Mouse (Mus musculus) thymus, adult 2 months (tissue): ENCODE results near the gene Gm49601. TPM values are rescaled to one million over a fixed set of nuclear protein-coding genes. Genes with fewer than 3 reads are reported as not detected.

ENCODE experiments used
- DNase-seq: peaks from one replicate; pipeline ENCODE4 v3.0.0; 2021
- H3K27ac ChIP-seq: fragments of 200-500 bp; 2 replicates; pipeline ENCODE4 v1.5.1; 2012; ENCODE audit warnings: low read length, control low read depth; ENCODE audit not compliant: control insufficient read depth, insufficient read depth
- H3K27me3 ChIP-seq: fragments of 200-500 bp; 2 replicates; pipeline ENCODE4 v1.6.1; 2012; ENCODE audit warnings: mild to moderate bottlenecking, low read length, moderate library complexity, mixed read lengths; ENCODE audit not compliant: control insufficient read depth, insufficient read depth
- H3K36me3 ChIP-seq: fragments of 200-500 bp; 2 replicates; pipeline ENCODE4 v1.6.1; 2012; ENCODE audit warnings: mild to moderate bottlenecking, low read length, moderate library complexity; ENCODE audit not compliant: control insufficient read depth, insufficient read depth
- H3K4me1 ChIP-seq: fragments of 200-500 bp; replicated peaks from 2 replicates; pipeline ENCODE4 v1.6.1; 2012; ENCODE audit warnings: low read length; ENCODE audit not compliant: control insufficient read depth, insufficient read depth
- H3K4me3 ChIP-seq: fragments of 200-500 bp; 2 replicates; pipeline ENCODE4 v1.5.1; 2012; ENCODE audit warnings: mild to moderate bottlenecking, low read length, control low read depth, moderate library complexity; ENCODE audit not compliant: control insufficient read depth, insufficient read depth
- CTCF ChIP-seq: fragments of 200-500 bp; IDR thresholded peaks from 2 replicates; pipeline ENCODE4 v1.5.1; 2012; ENCODE audit warnings: mild to moderate bottlenecking, control low read depth, low read length, moderate library complexity, borderline replicate concordance; ENCODE audit not compliant: control insufficient read depth, poor library complexity, insufficient read depth; ENCODE audit errors: extremely low read depth
- POLR2A ChIP-seq: fragments of 200-500 bp; IDR thresholded peaks from 2 replicates; pipeline ENCODE4 v1.6.1; 2012; ENCODE audit warnings: mild to moderate bottlenecking, low read length, control low read depth, moderate library complexity; ENCODE audit not compliant: control insufficient read depth, poor library complexity, insufficient read depth; ENCODE audit errors: extremely low read depth
- WGBS: fragments of 180-500 bp; shearing (Covaris S2); methylation state at CpG from one replicate; pipeline ENCODE4 v1.1.7; 2018; 5-methylcytosine and 5-hydroxymethylcytosine counted together
- polyA plus RNA-seq: library from polyadenylated mRNA; depleted of rRNA; stranded (reverse); fragments of >200 nt; gene quantifications from 2 replicates; pipeline ENCODE4 v1.2.3, GENCODE M21; 2012

The Gm49601 gene
- polyA plus RNA-seq, 1 experiment = 0.93 TPM

DNA sequence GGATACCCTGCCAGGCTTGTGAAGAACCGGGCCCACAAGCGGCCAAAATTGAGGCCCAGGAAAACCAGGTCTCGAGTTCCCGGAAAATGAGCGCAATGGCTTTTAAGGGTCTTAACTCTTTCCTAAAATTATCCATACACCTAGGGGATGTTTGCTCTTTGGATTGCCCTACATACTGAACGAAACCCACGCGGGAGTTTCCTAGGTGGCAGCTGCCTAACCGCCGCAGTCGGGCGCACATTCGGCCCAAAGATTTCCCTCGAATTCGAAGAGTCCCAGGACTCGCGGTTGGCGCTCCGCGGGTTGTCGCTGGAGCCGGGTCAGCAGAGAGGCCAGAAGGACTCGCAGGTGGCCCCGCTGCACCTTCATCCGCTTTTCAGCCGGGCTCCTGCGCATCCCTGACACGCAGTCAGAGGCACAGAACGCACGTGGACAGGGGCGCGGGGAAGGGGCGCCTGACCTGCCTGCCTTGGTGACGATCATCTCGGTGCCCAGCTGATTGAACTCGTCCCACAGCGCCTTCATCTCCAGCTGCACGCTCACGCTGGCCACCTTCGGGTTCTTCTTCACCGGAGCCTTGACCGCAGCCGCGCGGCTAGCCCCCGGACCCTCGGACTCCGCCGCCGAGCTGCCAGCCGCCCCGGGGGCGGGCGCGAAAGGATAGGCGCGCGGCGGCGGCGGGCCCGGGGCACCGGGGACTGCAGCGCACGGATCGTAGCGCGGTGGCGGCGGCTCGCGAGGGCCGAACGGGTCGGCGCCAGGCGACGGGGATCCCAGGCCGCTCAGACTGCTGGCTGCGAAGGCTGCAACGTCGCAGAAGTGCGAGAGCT is 39.9 kb downstream of the Gm49601 start:
- no peaks in the 10 kb centered on the region for H3K36me3 ChIP-seq
- H3K27ac ChIP-seq = no peak overlapping the region
- peaks cover 15% of the 10 kb centered on the region for H3K4me1 ChIP-seq
- TF ChIP-seq POLR2A (no peak), CTCF (no peak)
- WGBS = 7% methylated on average over 83 of the region's 83 CpGs
- H3K27me3 ChIP-seq = peaks cover 42% of the 10 kb centered on the region
- no peak overlapping the region for H3K4me3 ChIP-seq
- DNase-seq = no peak

GRCm38 (mm10) chr16:18585676-18586075 is 40.6 kb downstream of the Gm49601 start:
- Histone ChIP-seq H3K27ac (no peak overlapping the region), H3K4me3 (no peak overlapping the region)

GRCm38 (mm10) chr16:18584901-18585510 is 41.2 kb downstream of the Gm49601 start:
- peaks cover 13% of the 10 kb centered on the region for H3K4me1 ChIP-seq
- no peak overlapping the region for H3K27ac ChIP-seq

More at GRCm38 (mm10) chr16:18585676-18586075, 40.6 kb downstream of the Gm49601 start:
- peaks cover 15% of the 10 kb centered on the region for H3K4me1 ChIP-seq
- 50% methylated on average over 10 of the region's 10 CpGs for WGBS
- no peaks in the 10 kb centered on the region for H3K36me3 ChIP-seq
- TF ChIP-seq CTCF (no peak), POLR2A (no peak)
- DNase-seq = no peak
- H3K27me3 ChIP-seq = peaks cover 39% of the 10 kb centered on the region

GRCm38 (mm10) chr16:18583673-18584357 is 42.4 kb downstream of the Gm49601 start:
- no peaks in the 10 kb centered on the region for H3K36me3 ChIP-seq
- peaks cover 42% of the 10 kb centered on the region for H3K27me3 ChIP-seq
- H3K27ac ChIP-seq = no peak overlapping the region
- TF ChIP-seq POLR2A (no peak), CTCF (no peak)
- no peak for DNase-seq
- peaks cover 9% of the 10 kb centered on the region; the same call in 1 of the 2 replicates for H3K4me1 ChIP-seq
- H3K4me3 ChIP-seq = no peak overlapping the region
- 91% methylated on average over 10 of the region's 10 CpGs for WGBS

More at GRCm38 (mm10) chr16:18584901-18585510, 41.2 kb downstream of the Gm49601 start:
- 90% methylated on average over 10 of the region's 10 CpGs for WGBS
- no peak overlapping the region for H3K4me3 ChIP-seq
- TF ChIP-seq CTCF = no peak
- no peak for TF ChIP-seq POLR2A
- H3K27me3 ChIP-seq = peaks cover 45% of the 10 kb centered on the region
- no peak for DNase-seq
- no peaks in the 10 kb centered on the region for H3K36me3 ChIP-seq

GRCm38 (mm10) chr16:18583169-18583568 is 43.1 kb downstream of the Gm49601 start:
- Histone ChIP-seq H3K27me3 (peaks cover 39% of the 10 kb centered on the region), H3K36me3 (no peaks in the 10 kb centered on the region), H3K27ac (no peak overlapping the region), H3K4me3 (no peak overlapping the region), H3K4me1 (peaks cover 9% of the 10 kb centered on the region; the same call in 1 of the 2 replicates)
- TF ChIP-seq POLR2A (no peak), CTCF (no peak)
- 69% methylated on average over 10 of the region's 10 CpGs for WGBS
- no peak for DNase-seq
